16 mouse cellular contexts compared by ENCODE assay signal in the genomic region with DNA sequence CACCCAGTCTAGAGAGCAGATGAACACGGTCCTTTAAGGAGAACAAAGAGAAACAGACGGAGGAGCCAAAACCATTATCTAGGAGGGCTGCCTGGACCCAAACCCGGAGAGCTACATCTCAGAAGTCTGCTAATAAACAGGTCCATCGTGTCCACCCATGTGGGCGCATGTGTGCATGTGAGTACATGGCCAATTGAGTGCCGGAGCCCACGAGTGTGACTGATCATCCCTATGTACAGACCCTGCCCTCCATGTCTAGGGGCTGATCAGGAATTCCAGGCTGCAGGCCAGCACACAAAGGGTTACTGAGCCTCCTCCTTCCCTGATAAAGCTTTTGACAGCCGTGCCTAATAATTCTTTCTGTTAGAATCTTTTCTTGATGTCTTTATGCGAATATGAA.
DNase-seq lines count a peak whose midpoint lies in the region; ATAC-seq and TF ChIP-seq lines count a peak whose summit lies in the region.
"Had no signal": no experiment of that assay in that cellular context is flagged by ENCODE, and none has a peak within 500 bp of the region (broad histone marks: within the 10 kb centered on the region; RNA-seq: fewer than 3 reads in every experiment).

No protein-coding gene starts in this region.

- H3K27me3 ChIP-seq in limb, embryonic 13.5 days, result no peaks in the 10 kb centered on the region; the same call in 1 of the 2 replicates
- H3K27me3 ChIP-seq in limb, embryonic 10.5 days (ENCODE audit: low read depth, poor library complexity, severe bottlenecking), result peaks cover 30% of the 10 kb centered on the region
- H3K27me3 ChIP-seq in embryonic facial prominence, embryonic 10.5 days (replicated peaks; ENCODE audit: low read depth, poor library complexity, severe bottlenecking), result peaks cover 95% of the 10 kb centered on the region
- peaks cover under 1% of the 10 kb centered on the region; the same call in 1 of the 2 replicates for H3K27me3 ChIP-seq in forebrain, embryonic 11.5 days (ENCODE audit: control insufficient read depth, insufficient read depth, low read length)
- peaks cover 50% of the 10 kb centered on the region for H3K27me3 ChIP-seq in hindbrain, embryonic 15.5 days

- H3K4me1 ChIP-seq in limb, embryonic 13.5 days, result peaks cover 67% of the 10 kb centered on the region
- H3K4me1 ChIP-seq in limb, embryonic 10.5 days, result peaks cover 83% of the 10 kb centered on the region
- H3K4me1 ChIP-seq in embryonic facial prominence, embryonic 10.5 days, result peaks cover 93% of the 10 kb centered on the region
- peaks cover 74% of the 10 kb centered on the region for H3K4me1 ChIP-seq in forebrain, embryonic 11.5 days (replicated peaks; ENCODE audit: control insufficient read depth, insufficient read depth, low read length)
- H3K4me1 ChIP-seq in hindbrain, embryonic 15.5 days (replicated peaks), result peaks cover 65% of the 10 kb centered on the region

- H3K36me3 ChIP-seq in limb, embryonic 13.5 days, result no peaks in the 10 kb centered on the region; the same call in 1 of the 2 replicates
- H3K36me3 ChIP-seq in limb, embryonic 10.5 days, result peaks cover 4% of the 10 kb centered on the region; the same call in 1 of the 2 replicates
- no peaks in the 10 kb centered on the region for H3K36me3 ChIP-seq in embryonic facial prominence, embryonic 10.5 days (replicated peaks)
- no peaks in the 10 kb centered on the region for H3K36me3 ChIP-seq in forebrain, embryonic 11.5 days (ENCODE audit: control insufficient read depth, insufficient read depth, low read length)
- no peaks in the 10 kb centered on the region for H3K36me3 ChIP-seq in hindbrain, embryonic 15.5 days
- H3K36me3 ChIP-seq: heart, embryonic 12.5 days had no signal

- DNase-seq in limb, embryonic 10.5 days (ENCODE audit: low spot score), result no peak
- no peak for DNase-seq in embryonic facial prominence, embryonic 10.5 days (ENCODE audit: low spot score)
- no peak for DNase-seq in forebrain, embryonic 11.5 days (ENCODE audit: low spot score)
- no peak for DNase-seq in spleen, postnatal 36 days (ENCODE audit: low spot score in 2 of 2)
- no peak for DNase-seq in heart, postnatal 36 days
- DNase-seq in gastrocnemius, adult 2 months, result no peak
- DNase-seq: adrenal gland, postnatal 14 days; cerebellum, postnatal 10 days; gastrocnemius, postnatal 25 days; kidney, adult 18-20 months; lung, postnatal 36 days; right cerebral cortex, postnatal 14 days; thymus, postnatal 36 days had no signal

- 0 out of 2 replicates have a peak overlapping the region, but pooled peaks have one; percentile 35 for H3K27ac ChIP-seq in limb, embryonic 13.5 days
- no peak overlapping the region for H3K27ac ChIP-seq in limb, embryonic 10.5 days
- peak overlapping the region; percentile 68 for H3K27ac ChIP-seq in embryonic facial prominence, embryonic 10.5 days (replicated peaks)
- H3K27ac ChIP-seq in forebrain, embryonic 11.5 days (ENCODE audit: low read depth, low read length), result peak overlapping the region; percentile 89
- peak overlapping the region; percentile 47 for H3K27ac ChIP-seq in hindbrain, embryonic 15.5 days (replicated peaks)
- H3K27ac ChIP-seq in gastrocnemius, adult 2 months, result no peak overlapping the region

- H3K9ac ChIP-seq in limb, embryonic 13.5 days, result peak overlapping the region; percentile 31; the same call in 1 of the 2 replicates
- H3K9ac ChIP-seq in forebrain, embryonic 11.5 days (ENCODE audit: low read length), result no peak overlapping the region
- H3K9ac ChIP-seq in hindbrain, embryonic 15.5 days, result no peak overlapping the region
- H3K9ac ChIP-seq: heart, embryonic 12.5 days had no signal

- whole genome bisulfite sequencing in limb, embryonic 13.5 days, result 75% methylated on average over 9 of the region's 9 CpGs
- 85% methylated on average over 9 of the region's 9 CpGs for WGBS in limb, embryonic 10.5 days
- WGBS in embryonic facial prominence, embryonic 10.5 days, result 77% methylated on average over 9 of the region's 9 CpGs
- WGBS in forebrain, embryonic 11.5 days, result 66% methylated on average over 9 of the region's 9 CpGs
- 38% methylated on average over 9 of the region's 9 CpGs for WGBS in hindbrain, embryonic 15.5 days

- no peak overlapping the region; the same call in 1 of the 2 replicates for H3K4me2 ChIP-seq in limb, embryonic 13.5 days (replicated peaks)
- no peak overlapping the region; the same call in 1 of the 2 replicates for H3K4me2 ChIP-seq in forebrain, embryonic 11.5 days (ENCODE audit: low read depth, low read length, severe bottlenecking)
- H3K4me2 ChIP-seq in hindbrain, embryonic 15.5 days, result no peak overlapping the region

- intact Hi-C loops in heart, postnatal 36 days (cut with DNase I), result loop anchor here (2.0 kb wide), 1 partner anchor 138 kb away; no protein-coding TSS in a partner anchor
- intact Hi-C loops in gastrocnemius, adult 2 months (cut with DNase I), result no loop called here

- no peaks in the 10 kb centered on the region for H3K9me3 ChIP-seq in limb, embryonic 13.5 days
- no peaks in the 10 kb centered on the region for H3K9me3 ChIP-seq in limb, embryonic 10.5 days (replicated peaks)
- H3K9me3 ChIP-seq in embryonic facial prominence, embryonic 10.5 days, result no peaks in the 10 kb centered on the region
- no peaks in the 10 kb centered on the region for H3K9me3 ChIP-seq in forebrain, embryonic 11.5 days (ENCODE audit: control insufficient read depth, low read length)
- H3K9me3 ChIP-seq in hindbrain, embryonic 15.5 days, result no peaks in the 10 kb centered on the region
- H3K9me3 ChIP-seq: heart, embryonic 12.5 days had no signal

- H3K4me3 ChIP-seq in limb, embryonic 13.5 days, result no peak overlapping the region
- no peak overlapping the region for H3K4me3 ChIP-seq in limb, embryonic 10.5 days
- no peak overlapping the region for H3K4me3 ChIP-seq in embryonic facial prominence, embryonic 10.5 days
- no peak overlapping the region for H3K4me3 ChIP-seq in forebrain, embryonic 11.5 days (ENCODE audit: low read depth, low read length)
- no peak overlapping the region for H3K4me3 ChIP-seq in hindbrain, embryonic 15.5 days
- H3K4me3 ChIP-seq in gastrocnemius, adult 2 months, result no peak overlapping the region
- H3K4me3 ChIP-seq: heart, embryonic 12.5 days had no signal

- no peak for ATAC-seq in limb, embryonic 13.5 days (ENCODE audit: low FRiP score, low read depth)
- no peak for ATAC-seq in forebrain, embryonic 11.5 days (replicated peaks; ENCODE audit: low FRiP score)
- no peak for ATAC-seq in hindbrain, embryonic 15.5 days (ENCODE audit: low FRiP score, low read depth)

- TF ChIP-seq CTCF in gastrocnemius, adult 2 months (IDR thresholded peaks at IDR 0.05), result no peak

Comparison
In these comparisons a context has a peak if more than half of its experiments do, and no peak if none do; other contexts are left out.
1. H3K27ac ChIP-seq: peak in limb, embryonic 13.5 days (single experiment), embryonic facial prominence, embryonic 10.5 days (single experiment), forebrain, embryonic 11.5 days (single experiment) and hindbrain, embryonic 15.5 days (single experiment); none in limb, embryonic 10.5 days (single experiment) and gastrocnemius, adult 2 months (single experiment).